Comparison of ENCODE assay signal across 17 mouse cellular contexts in the genomic region with DNA sequence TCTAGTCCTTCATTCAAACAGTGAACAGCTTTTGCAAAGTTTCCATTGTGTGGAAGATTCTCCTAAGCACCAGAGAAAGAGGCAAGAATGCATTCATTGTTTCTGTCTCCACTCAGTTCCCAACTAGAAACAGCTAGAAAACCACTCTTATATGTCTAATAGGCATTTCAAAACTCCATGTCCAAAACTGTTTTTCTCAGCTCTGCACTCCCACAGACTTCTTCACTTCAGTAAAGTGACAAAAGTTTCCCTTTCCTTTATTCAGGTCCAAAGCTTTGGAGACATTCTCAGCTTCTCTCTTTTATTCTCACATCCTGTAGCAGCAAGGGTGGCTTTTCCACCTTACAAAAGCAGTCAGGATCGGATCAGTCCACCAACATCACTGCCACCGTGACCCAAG.
"Had no signal": no experiment of that assay in that cellular context is flagged by ENCODE, and none has a peak within 500 bp of the region (broad histone marks: within the 10 kb centered on the region; RNA-seq: fewer than 3 reads in every experiment).

No protein-coding gene starts in this region.

- ATAC-seq: liver, embryonic 12.5 days; liver, postnatal 0 days; lung, postnatal 0 days; midbrain, embryonic 13.5 days; midbrain, embryonic 15.5 days; midbrain, embryonic 16.5 days had no signal

- DNase-seq: left cerebral cortex, postnatal 4 days; liver; liver, embryonic 13.5 days; liver, postnatal 0 days; lung, adult 18-20 months; lung, adult 2 months; lung, embryonic 14.5 days; lung, postnatal 10 days; lung, postnatal 14 days; lung, postnatal 36 days; lung, postnatal 4 days; midbrain, embryonic 14.5 days had no signal
